Mouse (Mus musculus) midbrain, embryonic 15.5 days (tissue): Measurements from ENCODE around the gene Tomm40l. TPM values are rescaled to one million over a fixed set of nuclear protein-coding genes. Genes with fewer than 3 reads are reported as not detected.

ENCODE experiments used
- ATAC-seq: fragments of 200-750 bp; cut with Nextera tagmentation; replicated peaks from 2 replicates; pipeline ENCODE4 v1.8.0; 2017; ENCODE audit warnings: moderate TSS enrichment
- H3K27ac ChIP-seq: fragments of 300-500 bp; sonication (generic); 2 replicates; pipeline ENCODE4 v1.5.1; 2015; ENCODE audit warnings: mild to moderate bottlenecking, inconsistent platforms
- H3K27me3 ChIP-seq: fragments of 300-500 bp; sonication (generic); replicated peaks from 2 replicates; pipeline ENCODE4 v1.6.1; 2015; ENCODE audit warnings: inconsistent platforms
- H3K36me3 ChIP-seq: fragments of 300-500 bp; sonication (generic); replicated peaks from 2 replicates; pipeline ENCODE4 v1.6.1; 2015; ENCODE audit warnings: inconsistent platforms
- H3K4me1 ChIP-seq: fragments of 300-500 bp; sonication (generic); 2 replicates; pipeline ENCODE4 v1.6.1; 2015; ENCODE audit warnings: inconsistent platforms
- H3K4me2 ChIP-seq: fragments of 300-500 bp; sonication (generic); 2 replicates; pipeline ENCODE4 v1.6.1; 2015; ENCODE audit warnings: inconsistent platforms, mild to moderate bottlenecking, moderate library complexity
- H3K4me3 ChIP-seq: fragments of 300-500 bp; sonication (generic); 2 replicates; pipeline ENCODE4 v1.5.1; 2015; ENCODE audit warnings: mild to moderate bottlenecking, inconsistent platforms
- H3K9ac ChIP-seq: fragments of 300-500 bp; sonication (generic); 2 replicates; pipeline ENCODE4 v1.6.1; 2015; ENCODE audit warnings: mild to moderate bottlenecking, inconsistent platforms
- H3K9me3 ChIP-seq: fragments of 300-500 bp; sonication (generic); 2 replicates; pipeline ENCODE4 v1.6.1; 2016; ENCODE audit warnings: inconsistent platforms
- WGBS: fragments of 180-500 bp; shearing (Covaris S2); methylation state at CpG from one replicate; pipeline ENCODE4 v1.1.7; 2015; ENCODE audit warnings: mixed read lengths; 5-methylcytosine and 5-hydroxymethylcytosine counted together
- polyA plus RNA-seq: library from polyadenylated mRNA; unstranded; fragments of >200 nt; fragmentation: Nextera tagmentation; extraction: Ambion mirVana; gene quantifications from 2 replicates; pipeline ENCODE4 v1.2.1, GENCODE M21; 2015

Gene Tomm40l
- polyA plus RNA-seq, 1 experiment from 2014 or later: 48.1 TPM

DNA sequence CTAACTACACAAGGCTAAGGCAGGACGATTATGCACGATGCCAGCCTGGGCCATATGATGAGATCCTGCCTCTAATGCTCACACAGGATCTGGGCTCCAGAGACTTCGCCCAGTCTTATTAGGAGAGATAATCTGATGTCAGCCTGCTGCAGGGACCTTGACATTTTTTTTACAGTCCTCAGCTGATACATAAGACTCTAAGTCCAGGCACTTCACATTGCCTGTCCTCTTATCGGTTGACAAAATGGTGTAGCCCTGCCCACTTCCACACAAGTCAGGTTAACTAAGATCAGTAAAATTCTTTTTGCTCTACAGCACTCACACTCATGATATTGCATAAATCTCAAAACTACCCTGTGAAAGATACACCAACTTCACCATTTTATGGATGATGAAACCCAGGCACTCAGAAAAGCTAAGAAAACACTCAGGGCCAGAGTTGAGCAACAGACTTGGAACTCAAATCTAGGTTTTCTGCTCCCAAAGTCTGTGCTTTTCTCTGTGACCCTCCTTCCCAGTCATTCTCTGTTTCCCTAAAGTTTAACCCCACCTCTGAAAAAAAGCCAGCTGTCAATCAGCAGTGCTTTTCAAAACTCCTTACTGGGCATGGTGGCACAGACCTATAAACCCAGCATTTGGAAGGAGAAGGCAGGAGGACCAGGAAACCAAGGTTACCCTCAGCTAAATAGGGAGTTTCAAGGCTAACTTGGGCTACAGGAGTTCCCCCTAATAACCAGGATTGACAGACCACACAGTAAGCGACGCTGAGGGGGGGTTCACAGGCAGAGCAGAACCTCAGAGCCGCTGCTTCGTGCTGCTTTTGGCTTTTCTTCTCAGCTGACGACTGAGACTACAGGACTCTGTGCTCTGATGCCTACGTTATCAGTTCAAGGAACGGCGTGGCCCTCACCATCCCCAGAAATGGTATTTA is 10.8 kb upstream of the Tomm40l start:
- no peak overlapping the region for H3K4me2 ChIP-seq
- H3K4me3 ChIP-seq: no peak overlapping the region
- H3K27me3 ChIP-seq: no peaks in the 10 kb centered on the region
- H3K9ac ChIP-seq: no peak overlapping the region
- H3K9me3 ChIP-seq: no peaks in the 10 kb centered on the region
- no peak overlapping the region for H3K27ac ChIP-seq
- H3K36me3 ChIP-seq: peaks cover 43% of the 10 kb centered on the region
- WGBS: 81% methylated on average over 12 of the region's 12 CpGs
- no peaks in the 10 kb centered on the region for H3K4me1 ChIP-seq
- ATAC-seq: no peak

GRCm38 (mm10) chr1:171232348-171232747 is 10.0 kb upstream of the Tomm40l start:
- Histone ChIP-seq H3K27ac (no peak overlapping the region), H3K4me2 (no peak overlapping the region), H3K9ac (no peak overlapping the region), H3K9me3 (no peaks in the 10 kb centered on the region), H3K27me3 (no peaks in the 10 kb centered on the region), H3K36me3 (peaks cover 35% of the 10 kb centered on the region), H3K4me3 (no peak overlapping the region), H3K4me1 (no peaks in the 10 kb centered on the region)
- 93% methylated on average over 5 of the region's 5 CpGs for WGBS
- ATAC-seq: no peak

DNA sequence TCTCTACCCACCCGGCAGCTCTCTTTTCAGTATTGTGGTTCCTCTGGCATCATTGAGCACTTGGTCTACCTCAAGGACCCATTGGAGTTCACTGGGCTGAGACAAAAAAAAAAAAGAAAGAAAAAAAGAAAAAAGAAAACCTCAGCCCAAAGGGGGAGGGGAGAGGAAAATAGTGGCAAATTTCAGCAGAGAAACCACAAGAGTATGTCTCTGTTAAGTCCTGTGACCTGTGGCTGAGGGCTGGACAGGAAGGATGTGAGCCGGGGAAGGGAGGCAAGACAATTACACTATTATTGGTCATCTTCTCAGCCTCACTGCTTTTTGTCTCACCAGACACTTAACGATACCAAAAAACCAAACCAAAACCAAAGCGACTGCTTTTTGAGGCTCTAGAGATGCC is 9.5 kb upstream of the Tomm40l start:
- ATAC-seq: no peak
- Histone ChIP-seq H3K36me3 (peaks cover 30% of the 10 kb centered on the region), H3K27me3 (no peaks in the 10 kb centered on the region), H3K4me2 (no peak overlapping the region), H3K4me3 (no peak overlapping the region), H3K4me1 (no peaks in the 10 kb centered on the region), H3K27ac (no peak overlapping the region), H3K9ac (no peak overlapping the region), H3K9me3 (no peaks in the 10 kb centered on the region)
- WGBS: 67% methylated on average over 4 of the region's 4 CpGs

GRCm38 (mm10) chr1:171230215-171230614 is 7.9 kb upstream of the Tomm40l start:
- no peak overlapping the region for H3K4me3 ChIP-seq
- H3K36me3 ChIP-seq: peaks cover 17% of the 10 kb centered on the region
- ATAC-seq: no peak
- no peaks in the 10 kb centered on the region for H3K4me1 ChIP-seq
- no peaks in the 10 kb centered on the region for H3K9me3 ChIP-seq
- H3K4me2 ChIP-seq: no peak overlapping the region
- no peaks in the 10 kb centered on the region for H3K27me3 ChIP-seq
- H3K27ac ChIP-seq: no peak overlapping the region
- WGBS: 50% methylated on average over 3 of the region's 3 CpGs
- no peak overlapping the region for H3K9ac ChIP-seq

DNA sequence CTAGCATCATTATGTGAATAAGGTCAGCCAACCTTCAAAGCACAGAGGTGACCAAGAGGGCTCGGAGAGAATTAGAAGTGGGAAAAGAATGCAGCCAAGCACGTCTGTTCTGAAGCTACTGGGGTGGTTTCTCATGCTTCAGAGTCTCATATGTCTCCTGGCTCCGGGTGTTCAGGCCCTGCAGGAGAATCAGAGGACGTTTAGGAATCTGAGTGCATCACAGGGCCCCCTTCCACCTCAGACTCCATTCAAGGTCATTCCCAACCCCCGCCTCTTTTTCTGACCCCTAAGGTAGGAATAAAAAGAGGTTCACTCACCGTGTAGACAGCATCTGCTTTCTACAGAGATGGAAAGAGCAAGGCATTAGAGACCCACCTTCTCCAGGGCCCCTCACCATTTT is 7.4 kb upstream of the Tomm40l start:
- Histone ChIP-seq H3K9ac (no peak overlapping the region), H3K4me2 (no peak overlapping the region), H3K27me3 (no peaks in the 10 kb centered on the region), H3K4me3 (no peak overlapping the region), H3K4me1 (no peaks in the 10 kb centered on the region), H3K9me3 (no peaks in the 10 kb centered on the region), H3K36me3 (peaks cover 13% of the 10 kb centered on the region), H3K27ac (no peak overlapping the region)
- 22% methylated on average over 6 of the region's 6 CpGs for WGBS
- no peak for ATAC-seq

GRCm38 (mm10) chr1:171227879-171228278 is 5.6 kb upstream of the Tomm40l start:
- Histone ChIP-seq H3K4me3 (no peak overlapping the region), H3K4me2 (no peak overlapping the region), H3K27ac (no peak overlapping the region), H3K27me3 (no peaks in the 10 kb centered on the region), H3K36me3 (no peaks in the 10 kb centered on the region), H3K9ac (no peak overlapping the region), H3K4me1 (peaks cover 4% of the 10 kb centered on the region), H3K9me3 (no peaks in the 10 kb centered on the region)
- WGBS: 88% methylated on average over 1 of the region's 1 CpGs
- no peak for ATAC-seq

GRCm38 (mm10) chr1:171226780-171227179 is 4.5 kb upstream of the Tomm40l start:
- no peak overlapping the region for H3K27ac ChIP-seq
- no peaks in the 10 kb centered on the region for H3K27me3 ChIP-seq
- H3K36me3 ChIP-seq: no peaks in the 10 kb centered on the region
- no peaks in the 10 kb centered on the region for H3K9me3 ChIP-seq
- H3K4me1 ChIP-seq: peaks cover 8% of the 10 kb centered on the region
- no peak overlapping the region for H3K4me2 ChIP-seq
- no peak overlapping the region for H3K9ac ChIP-seq
- WGBS: 45% methylated on average over 4 of the region's 4 CpGs
- no peak overlapping the region for H3K4me3 ChIP-seq
- no peak for ATAC-seq

DNA sequence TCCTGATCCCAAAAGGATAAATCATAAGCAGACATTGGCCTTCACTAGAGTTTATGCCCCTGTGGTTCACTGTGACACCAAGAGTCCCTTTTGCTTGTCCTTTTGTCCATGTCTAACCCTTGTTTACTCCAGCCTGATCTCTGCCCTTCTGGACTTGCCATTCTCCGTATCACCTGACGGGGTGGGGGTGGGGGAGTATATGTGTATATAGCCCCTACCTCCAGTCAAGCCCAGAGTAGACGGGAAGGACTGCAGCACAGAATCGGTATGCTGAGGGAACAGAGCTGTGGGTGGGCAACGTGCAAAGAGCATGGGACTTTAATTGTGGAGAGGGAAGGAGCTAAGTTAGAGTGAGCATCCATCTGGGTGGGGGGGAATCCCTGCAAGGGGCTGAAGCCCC is 2.5 kb upstream of the Tomm40l start, which contains the start of gene Apoa2:
Apoa2 (plus strand) TSS at position 198 of the 400 bp plus-strand sequence.
- Histone ChIP-seq H3K4me3 (no peak within 1 kb of the TSS), H3K4me2 (no peak within 1 kb of the TSS), H3K36me3 (peaks cover under 1% of the 10 kb centered on the region; the same call in 1 of the 2 replicates), H3K9ac (no peak within 1 kb of the TSS), H3K9me3 (no peaks in the 10 kb centered on the region), H3K27ac (no peak within 1 kb of the TSS), H3K4me1 (peaks cover 20% of the 10 kb centered on the region), H3K27me3 (no peaks in the 10 kb centered on the region)
- 82% methylated on average over 5 of the region's 5 CpGs for WGBS
- ATAC-seq: no peak

DNA sequence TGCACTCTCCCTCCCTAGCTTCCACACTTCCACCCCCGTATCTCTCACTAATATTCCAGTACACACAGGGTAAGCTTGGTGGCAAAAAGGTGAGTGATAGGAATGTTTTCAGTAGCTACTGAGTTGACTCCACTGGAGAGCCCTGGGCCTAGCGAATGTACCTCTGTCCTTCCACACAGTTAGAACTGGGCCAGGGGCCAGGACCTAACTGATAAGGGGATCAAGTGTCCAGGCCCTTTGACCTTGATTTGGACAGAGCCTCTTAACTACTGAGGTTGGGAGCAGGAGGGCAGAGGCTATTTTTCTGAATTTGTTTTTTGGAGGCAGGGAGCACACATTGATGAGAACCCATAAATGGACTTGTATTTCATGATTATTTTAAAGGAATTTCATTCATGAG is 1.5 kb upstream of the Tomm40l start:
- ATAC-seq: no peak
- no peaks in the 10 kb centered on the region for H3K9me3 ChIP-seq
- no peak overlapping the region for H3K4me2 ChIP-seq
- H3K27me3 ChIP-seq: no peaks in the 10 kb centered on the region
- WGBS: 96% methylated on average over 2 of the region's 2 CpGs
- peaks cover 3% of the 10 kb centered on the region; the same call in 1 of the 2 replicates for H3K36me3 ChIP-seq
- H3K4me3 ChIP-seq: no peak overlapping the region
- peaks cover 20% of the 10 kb centered on the region for H3K4me1 ChIP-seq
- no peak overlapping the region for H3K9ac ChIP-seq
- H3K27ac ChIP-seq: no peak overlapping the region

- Histone ChIP-seq H3K9ac (no peak overlapping the region), H3K9me3 (no peaks in the 10 kb centered on the region), H3K27me3 (no peaks in the 10 kb centered on the region), H3K4me2 (peak overlapping the region; percentile 50), H3K4me3 (no peak overlapping the region), H3K36me3 (peaks cover 5% of the 10 kb centered on the region; the same call in 1 of the 2 replicates), H3K27ac (peak overlapping the region; percentile 70; the same call in 1 of the 2 replicates), H3K4me1 (peaks cover 20% of the 10 kb centered on the region)
- WGBS: 84% methylated on average over 6 of the region's 6 CpGs
- ATAC-seq: no peak
Observed at GRCm38 (mm10) chr1:171223168-171223567, 854 bp upstream of the Tomm40l start.

GRCm38 (mm10) chr1:171221281-171222193 is 777 bp downstream of the Tomm40l start:
- Histone ChIP-seq H3K4me3 (peak overlapping the region; percentile 69), H3K9ac (peak overlapping the region; percentile 54), H3K27ac (peak overlapping the region; percentile 69), H3K4me1 (peaks cover 20% of the 10 kb centered on the region), H3K27me3 (no peaks in the 10 kb centered on the region), H3K4me2 (peak overlapping the region; percentile 78), H3K9me3 (no peaks in the 10 kb centered on the region), H3K36me3 (peaks cover 5% of the 10 kb centered on the region; the same call in 1 of the 2 replicates)
- peak; percentile 24 for ATAC-seq
- 5% methylated on average over 22 of the region's 22 CpGs for WGBS

GRCm38 (mm10) chr1:171220871-171221270 is 1.4 kb downstream of the Tomm40l start:
- 9% methylated on average over 10 of the region's 10 CpGs for whole genome bisulfite sequencing
- peaks cover 20% of the 10 kb centered on the region for H3K4me1 ChIP-seq
- no peaks in the 10 kb centered on the region for H3K27me3 ChIP-seq
- H3K36me3 ChIP-seq: peaks cover 5% of the 10 kb centered on the region; the same call in 1 of the 2 replicates
- peak overlapping the region; percentile 54; the same call in 1 of the 2 replicates for H3K9ac ChIP-seq
- H3K27ac ChIP-seq: no peak overlapping the region
- peak; percentile 28 for ATAC-seq
- peak overlapping the region; percentile 78 for H3K4me2 ChIP-seq
- peak overlapping the region; percentile 69 for H3K4me3 ChIP-seq
- H3K9me3 ChIP-seq: no peaks in the 10 kb centered on the region
